Mouse (Mus musculus) limb, embryonic 11.5 days (tissue): ENCODE results near the gene Gprin2. TPM values are rescaled to one million over a fixed set of nuclear protein-coding genes. Genes with fewer than 3 reads are reported as not detected.

ENCODE experiments used
- ATAC-seq: fragments of 200-750 bp; cut with Nextera tagmentation; 2 replicates; pipeline ENCODE4 v1.8.0; 2017; ENCODE audit warnings: low read depth; ENCODE audit not compliant: insufficient number of reproducible peaks, low FRiP score, low TSS enrichment
- DNase-seq: peaks from one replicate; pipeline ENCODE4 v3.0.0-alpha.2; 2015; ENCODE audit warnings: low spot score
- H3K27ac ChIP-seq: fragments of 300-500 bp; sonication (generic); replicated peaks from 2 replicates; pipeline ENCODE4 v1.5.1; 2014; ENCODE audit warnings: low read depth, mild to moderate bottlenecking, low read length
- H3K27me3 ChIP-seq: fragments of 300-500 bp; sonication (generic); 2 replicates; pipeline ENCODE4 v1.6.1; 2014; ENCODE audit warnings: mild to moderate bottlenecking, low read length, mixed read lengths; ENCODE audit not compliant: control insufficient read depth, insufficient read depth
- H3K36me3 ChIP-seq: fragments of 300-500 bp; sonication (generic); 2 replicates; pipeline ENCODE4 v1.6.1; 2014; ENCODE audit warnings: mild to moderate bottlenecking, low read length, moderate library complexity, mixed read lengths; ENCODE audit not compliant: control insufficient read depth, insufficient read depth
- H3K4me1 ChIP-seq: fragments of 300-500 bp; sonication (generic); 2 replicates; pipeline ENCODE4 v1.6.1; 2014; ENCODE audit warnings: low read length, mixed read lengths; ENCODE audit not compliant: control insufficient read depth, insufficient read depth
- H3K4me2 ChIP-seq: fragments of 300-500 bp; sonication (generic); 2 replicates; pipeline ENCODE4 v1.6.1; 2014; ENCODE audit warnings: low read depth, mild to moderate bottlenecking, moderate library complexity; ENCODE audit not compliant: severe bottlenecking
- H3K4me3 ChIP-seq: fragments of 300-500 bp; sonication (generic); 2 replicates; pipeline ENCODE4 v1.5.1; 2014; ENCODE audit warnings: low read depth, low read length
- H3K9ac ChIP-seq: fragments of 300-500 bp; sonication (generic); 2 replicates; pipeline ENCODE4 v1.6.1; 2014; ENCODE audit warnings: mild to moderate bottlenecking, low read length
- H3K9me3 ChIP-seq: fragments of 300-500 bp; sonication (generic); 2 replicates; pipeline ENCODE4 v1.6.1; 2016; ENCODE audit warnings: low read length; ENCODE audit not compliant: control insufficient read depth
- WGBS: fragments of 180-500 bp; shearing (Covaris S2); extraction: QIAGEN DNeasy Blood & Tissue Kit; methylation state at CpG from one replicate; pipeline ENCODE4 v1.1.7; 2014; 5-methylcytosine and 5-hydroxymethylcytosine counted together
- polyA plus RNA-seq: library from polyadenylated mRNA; unstranded; fragments of >200 nt; fragmentation: Nextera tagmentation; extraction: Ambion mirVana; gene quantifications from 2 replicates; pipeline ENCODE4 v1.2.1, GENCODE M21; 2014

Gene Gprin2
- polyA plus RNA-seq, 1 experiment from 2014 or later: 0.44 TPM

GRCm38 (mm10) chr14:34193879-34194278 lies 7.6 kb downstream of the Gprin2 start:
- Histone ChIP-seq H3K4me3 (no peak overlapping the region), H3K27ac (no peak overlapping the region), H3K4me2 (no peak overlapping the region), H3K36me3 (no peaks in the 10 kb centered on the region), H3K9ac (no peak overlapping the region), H3K4me1 (0 out of 2 replicates have a peak, but pooled peaks cover 3% of the 10 kb centered on the region), H3K27me3 (no peaks in the 10 kb centered on the region), H3K9me3 (no peaks in the 10 kb centered on the region)
- WGBS: 83% methylated on average over 4 of the region's 4 CpGs
- DNase-seq (no peak), ATAC-seq (no peak)

- no peak overlapping the region for H3K9ac ChIP-seq
- H3K4me3 ChIP-seq: no peak overlapping the region
- H3K36me3 ChIP-seq: no peaks in the 10 kb centered on the region
- H3K4me1 ChIP-seq: no peaks in the 10 kb centered on the region
- no peak overlapping the region for H3K27ac ChIP-seq
- ATAC-seq: no peak
- no peak overlapping the region for H3K4me2 ChIP-seq
- no peaks in the 10 kb centered on the region for H3K9me3 ChIP-seq
- no peaks in the 10 kb centered on the region for H3K27me3 ChIP-seq
- DNase-seq: no peak
- 77% methylated on average over 7 of the region's 7 CpGs for WGBS
Measured at GRCm38 (mm10) chr14:34190361-34190760, 11.1 kb downstream of the Gprin2 start.

- Histone ChIP-seq H3K9ac (no peak overlapping the region), H3K36me3 (no peaks in the 10 kb centered on the region), H3K27ac (no peak overlapping the region), H3K27me3 (no peaks in the 10 kb centered on the region), H3K4me3 (no peak overlapping the region), H3K4me1 (no peaks in the 10 kb centered on the region), H3K9me3 (no peaks in the 10 kb centered on the region), H3K4me2 (no peak overlapping the region)
- ATAC-seq: no peak
- WGBS: 64% methylated on average over 5 of the region's 5 CpGs
- peak; percentile 44 for DNase-seq
Measured at GRCm38 (mm10) chr14:34188629-34189028, 12.8 kb downstream of the Gprin2 start.

- Histone ChIP-seq H3K4me1 (no peaks in the 10 kb centered on the region), H3K27ac (no peak overlapping the region), H3K4me3 (no peak overlapping the region), H3K27me3 (no peaks in the 10 kb centered on the region), H3K9me3 (no peaks in the 10 kb centered on the region), H3K4me2 (no peak overlapping the region), H3K36me3 (no peaks in the 10 kb centered on the region), H3K9ac (no peak overlapping the region)
- DNase-seq (no peak), ATAC-seq (no peak)
- WGBS: 95% methylated on average over 1 of the region's 1 CpGs
Measured at GRCm38 (mm10) chr14:34183101-34183500, 18.4 kb downstream of the Gprin2 start.

- DNase-seq (no peak), ATAC-seq (no peak)
- Histone ChIP-seq H3K4me2 (no peak overlapping the region), H3K9me3 (no peaks in the 10 kb centered on the region), H3K4me3 (no peak overlapping the region), H3K27me3 (no peaks in the 10 kb centered on the region), H3K27ac (no peak overlapping the region), H3K36me3 (no peaks in the 10 kb centered on the region), H3K4me1 (no peaks in the 10 kb centered on the region), H3K9ac (no peak overlapping the region)
- 90% methylated on average over 3 of the region's 3 CpGs for WGBS
Measured at GRCm38 (mm10) chr14:34179351-34179750, 22.1 kb downstream of the Gprin2 start.

GRCm38 (mm10) chr14:34171107-34171506 lies 30.3 kb downstream of the Gprin2 start:
- Histone ChIP-seq H3K36me3 (no peaks in the 10 kb centered on the region), H3K9me3 (no peaks in the 10 kb centered on the region), H3K27ac (no peak overlapping the region), H3K27me3 (no peaks in the 10 kb centered on the region), H3K4me1 (no peaks in the 10 kb centered on the region), H3K9ac (no peak overlapping the region), H3K4me3 (no peak overlapping the region), H3K4me2 (no peak overlapping the region)
- WGBS: 95% methylated on average over 3 of the region's 3 CpGs
- no peak for DNase-seq
- ATAC-seq: no peak

GRCm38 (mm10) chr14:34155752-34156151 lies 45.7 kb downstream of the Gprin2 start:
- Histone ChIP-seq H3K4me1 (no peaks in the 10 kb centered on the region), H3K9me3 (no peaks in the 10 kb centered on the region), H3K4me3 (no peak overlapping the region), H3K36me3 (no peaks in the 10 kb centered on the region), H3K4me2 (no peak overlapping the region), H3K27me3 (no peaks in the 10 kb centered on the region), H3K27ac (no peak overlapping the region), H3K9ac (no peak overlapping the region)
- WGBS: 82% methylated on average over 12 of the region's 12 CpGs
- no peak for DNase-seq
- ATAC-seq: no peak

- Histone ChIP-seq H3K27me3 (no peaks in the 10 kb centered on the region), H3K27ac (no peak overlapping the region), H3K4me3 (no peak overlapping the region), H3K9me3 (no peaks in the 10 kb centered on the region), H3K4me1 (no peaks in the 10 kb centered on the region), H3K36me3 (no peaks in the 10 kb centered on the region), H3K9ac (no peak overlapping the region), H3K4me2 (no peak overlapping the region)
- ATAC-seq: no peak
- DNase-seq: peak; percentile 61
- 61% methylated on average over 9 of the region's 9 CpGs for WGBS
Measured at GRCm38 (mm10) chr14:34154601-34155337, 46.7 kb downstream of the Gprin2 start.

- H3K4me2 ChIP-seq: peak within 1 kb of the TSS; percentile 22; the same call in 1 of the 2 replicates
- no peak within 1 kb of the TSS for H3K9ac ChIP-seq
- no peaks in the 10 kb centered on the region for H3K36me3 ChIP-seq
- ATAC-seq (peak; percentile 44; the same call in 1 of the 2 replicates), DNase-seq (peak; percentile 56)
- no peaks in the 10 kb centered on the region for H3K9me3 ChIP-seq
- H3K27ac ChIP-seq: no peak within 1 kb of the TSS
- H3K4me1 ChIP-seq: no peaks in the 10 kb centered on the region
- H3K4me3 ChIP-seq: no peak within 1 kb of the TSS
- no peaks in the 10 kb centered on the region for H3K27me3 ChIP-seq
- WGBS: 18% methylated on average over 16 of the region's 16 CpGs
Measured at GRCm38 (mm10) chr14:34152342-34152741, 49.1 kb downstream of the Gprin2 start, which contains the start of gene Npy4r. TSS of gene Npy4r (minus strand) at chr14:34152489.
